Mouse (Mus musculus) forebrain, postnatal 0 days (tissue): ENCODE measurements around the gene Lmf2. TPM values are rescaled to one million over a fixed set of nuclear protein-coding genes. Genes with fewer than 3 reads are reported as not detected.

Source experiments
- ATAC-seq: fragments of 200-750 bp; cut with Nextera tagmentation; 2 replicates; pipeline ENCODE4 v1.8.0; 2017; ENCODE audit warnings: mild to moderate bottlenecking, moderate library complexity
- DNase-seq: peaks from one replicate; pipeline ENCODE4 v3.0.0-alpha.2; 2015
- H3K27ac ChIP-seq: fragments of 300-500 bp; sonication (generic); 2 replicates; pipeline ENCODE4 v1.5.1; 2014; ENCODE audit warnings: low read depth, mild to moderate bottlenecking, antibody characterized with exemption, low read length, moderate library complexity, mixed read lengths
- H3K27me3 ChIP-seq: fragments of 300-500 bp; sonication (generic); 2 replicates; pipeline ENCODE4 v1.6.1; 2014; ENCODE audit warnings: mild to moderate bottlenecking, low read length, mixed read lengths; ENCODE audit not compliant: insufficient read depth
- H3K36me3 ChIP-seq: fragments of 300-500 bp; sonication (generic); 2 replicates; pipeline ENCODE4 v1.6.1; 2014; ENCODE audit warnings: mild to moderate bottlenecking, moderate library complexity; ENCODE audit not compliant: insufficient read depth
- H3K4me1 ChIP-seq: fragments of 300-500 bp; sonication (generic); 2 replicates; pipeline ENCODE4 v1.6.1; 2014; ENCODE audit warnings: antibody characterized with exemption; ENCODE audit not compliant: insufficient read depth
- H3K4me2 ChIP-seq: fragments of 300-500 bp; sonication (generic); 2 replicates; pipeline ENCODE4 v1.6.1; 2014; ENCODE audit warnings: low read depth, mild to moderate bottlenecking, moderate library complexity
- H3K4me3 ChIP-seq: fragments of 300-500 bp; sonication (generic); 2 replicates; pipeline ENCODE4 v1.5.1; 2014; ENCODE audit warnings: low read depth, low read length, mixed read lengths
- H3K9ac ChIP-seq: fragments of 300-500 bp; sonication (generic); 2 replicates; pipeline ENCODE4 v1.6.1; 2014; ENCODE audit warnings: mild to moderate bottlenecking
- H3K9me3 ChIP-seq: fragments of 300-500 bp; sonication (generic); 2 replicates; pipeline ENCODE4 v1.6.1; 2016; ENCODE audit warnings: low read length
- CTCF ChIP-seq: sonication (generic); IDR thresholded peaks from 2 replicates; pipeline ENCODE4 v1.5.1; 2016; ENCODE audit warnings: antibody characterized with exemption, control low read depth, low read depth
- WGBS: fragments of 180-500 bp; shearing (Covaris S2); extraction: QIAGEN DNeasy Blood & Tissue Kit; methylation state at CpG from one replicate; pipeline ENCODE4 v1.1.7; 2014; 5-methylcytosine and 5-hydroxymethylcytosine counted together
- polyA plus RNA-seq: library from polyadenylated mRNA; unstranded; fragments of >200 nt; fragmentation: Nextera tagmentation; extraction: Ambion mirVana; gene quantifications from 2 replicates; pipeline ENCODE4 v1.2.1, GENCODE M21; 2015
- total RNA-seq: library from RNA; depleted of rRNA; stranded (reverse); fragments of >200 nt; gene quantifications from 2 replicates; pipeline ENCODE4 v1.2.3, GENCODE M21; 2014

Lmf2 gene
- total and polyA plus RNA-seq, 2 experiments from 2014 or later: 17.0 to 25.4 TPM

DNA sequence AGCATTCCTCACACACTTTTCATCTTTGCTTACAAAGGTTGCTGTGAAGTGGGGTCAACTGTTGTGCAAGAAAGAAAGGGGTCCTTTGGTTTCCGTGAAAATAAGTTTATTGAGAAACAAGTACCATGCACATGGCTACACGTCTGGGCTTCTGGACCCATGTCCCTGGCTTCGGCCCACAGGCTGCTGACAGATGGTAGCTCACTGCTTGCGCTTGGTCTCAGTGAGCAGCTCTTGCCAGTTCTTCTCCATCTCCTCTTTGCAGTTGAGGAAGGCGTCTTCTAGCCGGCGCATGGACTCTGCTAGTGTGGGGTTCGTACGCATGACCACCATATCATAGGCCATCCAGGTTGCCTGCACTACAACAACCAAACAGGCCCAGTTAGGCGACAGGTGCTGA lies 34.6 kb upstream of the Lmf2 start:
- no peak overlapping the region for H3K4me3 ChIP-seq
- no peak overlapping the region for H3K4me2 ChIP-seq
- WGBS: 81% methylated on average over 10 of the region's 10 CpGs
- DNase-seq (no peak), ATAC-seq (no peak)
- no peaks in the 10 kb centered on the region for H3K36me3 ChIP-seq
- no peak overlapping the region for H3K9ac ChIP-seq
- H3K9me3 ChIP-seq: no peaks in the 10 kb centered on the region
- no peaks in the 10 kb centered on the region for H3K27me3 ChIP-seq
- no peaks in the 10 kb centered on the region for H3K4me1 ChIP-seq
- no peak for TF ChIP-seq CTCF
- no peak overlapping the region for H3K27ac ChIP-seq

DNA sequence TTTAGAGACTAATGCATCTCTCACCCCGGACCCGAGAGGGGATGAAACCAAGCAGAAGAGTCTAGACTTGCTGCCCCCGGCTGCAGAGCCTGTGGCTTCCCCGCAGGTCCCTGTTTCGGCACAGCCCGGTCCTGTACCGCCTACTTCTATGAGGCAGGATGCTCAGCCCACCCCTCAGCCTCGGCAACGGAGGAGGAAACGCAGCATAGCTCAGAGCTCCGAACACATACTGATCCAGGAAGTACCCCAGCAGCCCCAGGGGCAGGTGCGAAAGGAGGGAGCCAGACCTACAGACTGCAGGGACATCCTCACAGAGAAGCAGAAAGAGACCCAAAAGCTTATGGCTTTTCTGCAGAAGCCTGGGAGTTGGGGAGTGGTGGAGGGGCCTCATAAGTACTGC lies 31.7 kb upstream of the Lmf2 start:
- no peak for TF ChIP-seq CTCF
- DNase-seq: no peak
- Histone ChIP-seq H3K36me3 (no peaks in the 10 kb centered on the region), H3K4me3 (no peak overlapping the region), H3K4me2 (no peak overlapping the region), H3K4me1 (no peaks in the 10 kb centered on the region), H3K27ac (no peak overlapping the region), H3K9me3 (no peaks in the 10 kb centered on the region), H3K27me3 (no peaks in the 10 kb centered on the region), H3K9ac (no peak overlapping the region)
- WGBS: 59% methylated on average over 12 of the region's 12 CpGs
- no peak for ATAC-seq

DNA sequence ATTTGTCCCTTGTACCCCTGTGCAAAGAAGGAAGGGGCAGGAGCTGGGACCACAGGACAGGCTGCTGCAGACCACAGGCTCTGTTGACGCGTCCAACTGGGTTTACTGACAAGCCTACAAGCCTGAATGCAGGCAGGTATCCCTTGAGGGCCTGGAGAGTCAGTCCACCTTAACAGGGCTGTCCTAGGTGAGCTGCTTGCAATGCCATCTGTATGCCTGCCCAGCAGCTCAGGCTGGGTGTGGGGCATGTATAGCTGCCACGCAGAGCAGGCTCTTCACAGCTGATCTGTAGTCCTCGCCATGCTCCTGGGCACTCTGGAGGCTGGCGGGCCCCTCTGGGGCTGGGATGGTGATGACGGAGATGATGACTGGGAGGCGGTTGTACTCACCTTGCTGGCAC lies 29.2 kb upstream of the Lmf2 start, which contains the start of gene Klhdc7b:
Klhdc7b (plus strand) TSS at position 301 of the 400 bp plus-strand sequence.
- 91% methylated on average over 7 of the region's 7 CpGs for WGBS
- no peak within 1 kb of the TSS for H3K27ac ChIP-seq
- no peak for TF ChIP-seq CTCF

DNA sequence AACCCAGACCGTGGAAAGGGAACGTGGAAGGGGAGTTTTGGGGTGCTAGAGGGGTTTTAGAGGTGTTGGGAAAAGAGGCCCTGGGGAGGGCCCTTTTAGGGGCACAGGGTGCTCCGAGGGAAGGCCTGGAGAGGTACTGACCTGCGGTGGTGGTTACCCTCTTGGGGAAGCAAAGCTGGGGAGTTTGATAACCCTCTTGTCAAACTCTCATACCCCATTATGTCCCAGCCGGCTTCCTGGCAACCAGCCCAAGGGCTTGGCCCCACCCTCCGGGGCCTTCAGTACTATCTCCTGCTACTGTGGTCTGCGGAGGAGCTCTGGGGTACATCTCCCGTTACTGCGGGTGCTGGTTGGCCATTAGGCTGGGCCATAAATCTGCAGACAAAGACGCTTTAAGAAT lies 24.0 kb upstream of the Lmf2 start:
- no peak for DNase-seq
- H3K9ac ChIP-seq: peak overlapping the region; percentile 35

More for the DNA sequence above, 29.2 kb upstream of the Lmf2 start, which contains the start of gene Klhdc7b:
- Histone ChIP-seq H3K4me2 (no peak within 1 kb of the TSS), H3K36me3 (no peaks in the 10 kb centered on the region), H3K9me3 (no peaks in the 10 kb centered on the region), H3K4me1 (no peaks in the 10 kb centered on the region), H3K9ac (no peak within 1 kb of the TSS), H3K27me3 (0 out of 2 replicates have a peak, but pooled peaks cover 3% of the 10 kb centered on the region), H3K4me3 (no peak within 1 kb of the TSS)
- DNase-seq (no peak), ATAC-seq (no peak)

DNA sequence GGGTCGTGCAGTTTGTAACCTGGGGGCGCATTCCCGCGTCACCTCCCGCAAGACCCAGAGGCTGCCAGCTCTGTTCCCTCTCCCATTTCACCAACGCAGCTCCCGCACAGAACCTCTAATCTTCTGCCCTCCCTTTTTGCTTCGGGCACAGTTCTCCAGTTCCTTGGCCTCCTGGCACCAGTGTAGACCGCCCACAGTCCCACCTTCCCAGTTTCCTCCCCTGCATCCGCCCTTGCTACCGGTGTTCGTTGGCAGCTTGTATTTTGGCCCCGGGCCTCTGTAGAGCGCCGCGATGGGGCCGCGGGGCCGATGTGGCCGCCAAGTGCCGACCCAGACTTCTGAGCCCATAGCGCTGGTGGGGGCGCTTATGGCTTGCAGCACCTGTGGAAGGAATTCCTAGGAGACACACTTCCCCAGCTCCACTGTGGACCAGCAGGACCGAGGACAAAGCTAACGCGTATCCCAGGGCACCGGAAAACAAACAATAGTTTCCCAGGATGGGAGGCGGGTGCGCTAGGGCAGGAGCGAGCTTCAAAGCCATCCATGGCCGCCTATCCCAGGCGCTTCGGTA lies 23.5 kb upstream of the Lmf2 start, which contains the start of gene Odf3b:
Odf3b (minus strand) TSS at position 452 of the 571 bp plus-strand sequence.
- ATAC-seq (peak; percentile 7; the same call in 1 of the 2 replicates), DNase-seq (peak; percentile 44)
- peak within 1 kb of the TSS; percentile 35 for H3K9ac ChIP-seq
- TF ChIP-seq CTCF: no peak
- peak within 1 kb of the TSS; percentile 37 for H3K4me3 ChIP-seq
- peak within 1 kb of the TSS; percentile 53 for H3K4me2 ChIP-seq
- no peaks in the 10 kb centered on the region for H3K9me3 ChIP-seq
- peaks cover 32% of the 10 kb centered on the region for H3K27me3 ChIP-seq
- H3K4me1 ChIP-seq: 0 out of 2 replicates have a peak, but pooled peaks cover 4% of the 10 kb centered on the region
- 2% methylated on average over 32 of the region's 33 CpGs for WGBS
- no peak within 1 kb of the TSS for H3K27ac ChIP-seq
- no peaks in the 10 kb centered on the region for H3K36me3 ChIP-seq

More for the DNA sequence above, 24.0 kb upstream of the Lmf2 start:
- WGBS: 9% methylated on average over 10 of the region's 10 CpGs
- H3K27me3 ChIP-seq: peaks cover 32% of the 10 kb centered on the region
- no peak for ATAC-seq
- H3K9me3 ChIP-seq: no peaks in the 10 kb centered on the region
- H3K27ac ChIP-seq: no peak overlapping the region
- no peak for TF ChIP-seq CTCF
- H3K4me3 ChIP-seq: peak overlapping the region; percentile 37; the same call in 1 of the 2 replicates
- 0 out of 2 replicates have a peak, but pooled peaks cover 4% of the 10 kb centered on the region for H3K4me1 ChIP-seq
- peak overlapping the region; percentile 53 for H3K4me2 ChIP-seq
- no peaks in the 10 kb centered on the region for H3K36me3 ChIP-seq

DNA sequence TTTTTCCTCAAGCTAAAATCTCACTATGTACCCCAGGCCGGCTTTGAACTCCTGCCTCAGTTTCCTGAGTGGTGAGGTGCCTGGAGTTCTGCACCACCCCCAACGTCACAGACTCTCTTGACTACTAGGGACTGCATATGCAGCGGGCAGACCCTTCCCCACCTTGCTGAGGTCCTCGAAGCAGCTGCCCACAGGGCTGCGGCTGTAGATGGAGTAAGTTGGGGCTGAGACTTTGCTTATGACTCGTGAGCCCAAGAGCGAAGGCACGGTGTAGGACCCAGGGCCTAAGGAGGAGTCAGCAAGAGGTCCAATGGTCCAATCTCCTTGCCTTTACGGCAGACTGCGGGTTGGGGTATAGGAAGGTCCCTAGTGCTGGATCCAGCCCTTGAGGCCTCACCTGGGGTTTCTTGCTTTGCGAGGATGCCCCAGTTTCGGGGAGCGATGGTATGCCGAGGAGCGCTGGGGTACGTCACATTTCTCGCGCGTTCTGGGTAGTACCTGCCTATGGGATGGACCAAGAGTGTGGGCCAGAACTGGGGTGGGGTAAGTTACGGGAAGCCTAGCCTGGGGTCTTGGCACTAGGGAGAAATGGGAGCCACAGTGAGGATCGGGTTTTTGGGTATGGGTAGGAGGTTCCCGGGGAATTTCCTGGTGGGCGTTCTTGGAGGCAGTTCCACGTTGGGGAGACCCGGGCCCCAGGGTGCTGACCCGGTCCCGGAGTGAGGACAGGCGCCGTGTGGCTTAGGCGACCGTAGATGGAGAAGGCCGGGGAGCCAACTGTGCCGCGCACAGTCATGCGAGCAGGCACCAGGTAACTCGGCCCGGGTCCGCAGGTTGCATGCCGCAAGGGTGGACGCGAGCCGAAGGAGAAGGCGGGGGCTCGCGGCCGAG lies 22.7 kb upstream of the Lmf2 start:
- TF ChIP-seq CTCF: no peak
- Histone ChIP-seq H3K36me3 (no peaks in the 10 kb centered on the region), H3K27me3 (peaks cover 32% of the 10 kb centered on the region), H3K4me2 (peak overlapping the region; percentile 53), H3K4me3 (peak overlapping the region; percentile 37), H3K27ac (no peak overlapping the region), H3K9me3 (no peaks in the 10 kb centered on the region), H3K9ac (peak overlapping the region; percentile 35), H3K4me1 (0 out of 2 replicates have a peak, but pooled peaks cover 4% of the 10 kb centered on the region)
- WGBS: 12% methylated on average over 46 of the region's 46 CpGs
- no peak for DNase-seq
- no peak for ATAC-seq

DNA sequence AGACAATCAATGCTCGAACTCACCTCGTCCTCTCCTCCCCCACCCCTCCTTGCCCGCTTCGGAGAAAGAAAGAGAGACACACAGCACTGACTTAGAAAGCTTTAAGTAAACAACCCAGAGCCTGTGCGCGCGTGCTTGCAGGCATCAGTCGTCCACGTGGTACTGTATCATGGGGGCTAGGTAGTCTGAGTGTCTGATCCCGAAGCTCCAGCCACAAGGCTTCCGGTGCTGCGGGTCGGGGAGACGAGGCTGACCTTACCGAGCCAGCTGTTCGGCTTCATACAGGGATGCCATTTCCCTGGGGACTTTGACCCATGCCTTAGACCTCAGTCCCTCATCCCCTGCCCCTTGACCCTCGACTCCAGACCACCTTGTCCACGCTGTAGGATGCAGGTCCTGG lies 21.9 kb upstream of the Lmf2 start:
- Histone ChIP-seq H3K4me2 (no peak overlapping the region), H3K36me3 (no peaks in the 10 kb centered on the region), H3K27ac (no peak overlapping the region), H3K4me1 (peaks cover 7% of the 10 kb centered on the region; the same call in 1 of the 2 replicates), H3K4me3 (no peak overlapping the region), H3K9me3 (no peaks in the 10 kb centered on the region), H3K9ac (no peak overlapping the region), H3K27me3 (peaks cover 32% of the 10 kb centered on the region)
- ATAC-seq: no peak
- no peak for DNase-seq
- TF ChIP-seq CTCF: no peak
- WGBS: 8% methylated on average over 18 of the region's 18 CpGs
